Mouse (Mus musculus): Measurements from ENCODE around the gene Dph1. TPM values are rescaled to one million over a fixed set of nuclear protein-coding genes. Genes with fewer than 3 reads are reported as not detected.
A peak's percentile ranks its signal among the peaks of the same experiment; 100 is the strongest.

Gene Dph1
- polyA plus RNA-seq, 1 experiment from 2014 or later, result 24.9 TPM

GRCm38 (mm10) chr11:75161417-75162008, 29.5 kb downstream of the Dph1 start:
- H3K9me3 ChIP-seq, result no peaks in the 10 kb centered on the region
- 73% methylated on average over 4 of the region's 4 CpGs for WGBS
- H3K4me3 ChIP-seq, result no peak overlapping the region
- H3K27me3 ChIP-seq (replicated peaks; ENCODE audit: low read depth, poor library complexity, severe bottlenecking), result peaks cover 43% of the 10 kb centered on the region
- H3K4me1 ChIP-seq, result peaks cover 50% of the 10 kb centered on the region
- no peak for DNase-seq (ENCODE audit: low spot score)
- H3K36me3 ChIP-seq (replicated peaks), result peaks cover 74% of the 10 kb centered on the region
- H3K27ac ChIP-seq (replicated peaks), result 0 out of 2 replicates have a peak overlapping the region, but pooled peaks have one; percentile 21

GRCm38 (mm10) chr11:75160954-75161353, 30.1 kb downstream of the Dph1 start:
- Histone ChIP-seq H3K27me3 (replicated peaks; ENCODE audit: low read depth, poor library complexity, severe bottlenecking) (peaks cover 37% of the 10 kb centered on the region), H3K27ac (replicated peaks) (no peak overlapping the region), H3K4me1 (peaks cover 50% of the 10 kb centered on the region), H3K9me3 (no peaks in the 10 kb centered on the region), H3K36me3 (replicated peaks) (peaks cover 80% of the 10 kb centered on the region), H3K4me3 (no peak overlapping the region)
- WGBS, result 82% methylated on average over 7 of the region's 7 CpGs
- DNase-seq (ENCODE audit: low spot score), result no peak

GRCm38 (mm10) chr11:75159564-75159963, 31.5 kb downstream of the Dph1 start:
- no peak overlapping the region for H3K27ac ChIP-seq (replicated peaks)
- peaks cover 23% of the 10 kb centered on the region for H3K27me3 ChIP-seq (replicated peaks; ENCODE audit: low read depth, poor library complexity, severe bottlenecking)
- peaks cover 78% of the 10 kb centered on the region for H3K36me3 ChIP-seq (replicated peaks)
- no peak for DNase-seq (ENCODE audit: low spot score)
- peaks cover 40% of the 10 kb centered on the region for H3K4me1 ChIP-seq
- 57% methylated on average over 2 of the region's 2 CpGs for WGBS
- no peak overlapping the region for H3K4me3 ChIP-seq
- no peaks in the 10 kb centered on the region for H3K9me3 ChIP-seq

- Histone ChIP-seq H3K36me3 (replicated peaks) (peaks cover 68% of the 10 kb centered on the region), H3K4me3 (no peak overlapping the region), H3K4me1 (peaks cover 41% of the 10 kb centered on the region), H3K27me3 (replicated peaks; ENCODE audit: low read depth, poor library complexity, severe bottlenecking) (peaks cover 12% of the 10 kb centered on the region), H3K9me3 (no peaks in the 10 kb centered on the region), H3K27ac (replicated peaks) (no peak overlapping the region)
- no peak for DNase-seq (ENCODE audit: low spot score)
- WGBS, result 92% methylated on average over 14 of the region's 14 CpGs
Observed at GRCm38 (mm10) chr11:75158432-75158831, 32.6 kb downstream of the Dph1 start.

GRCm38 (mm10) chr11:75157901-75158300, 33.1 kb downstream of the Dph1 start:
- Histone ChIP-seq H3K9me3 (no peaks in the 10 kb centered on the region), H3K27me3 (replicated peaks; ENCODE audit: low read depth, poor library complexity, severe bottlenecking) (peaks cover 7% of the 10 kb centered on the region), H3K4me1 (peaks cover 44% of the 10 kb centered on the region), H3K36me3 (replicated peaks) (peaks cover 68% of the 10 kb centered on the region), H3K4me3 (no peak overlapping the region), H3K27ac (replicated peaks) (no peak overlapping the region; the same call in 1 of the 2 replicates)
- 15% methylated on average over 2 of the region's 2 CpGs for WGBS
- no peak for DNase-seq (ENCODE audit: low spot score)

- WGBS, result 54% methylated on average over 4 of the region's 4 CpGs
- peaks cover 63% of the 10 kb centered on the region for H3K36me3 ChIP-seq (replicated peaks)
- H3K27me3 ChIP-seq (replicated peaks; ENCODE audit: low read depth, poor library complexity, severe bottlenecking), result no peaks in the 10 kb centered on the region
- DNase-seq (ENCODE audit: low spot score), result no peak
- H3K4me1 ChIP-seq, result peaks cover 44% of the 10 kb centered on the region
- H3K9me3 ChIP-seq, result no peaks in the 10 kb centered on the region
- H3K27ac ChIP-seq (replicated peaks), result peak overlapping the region; percentile 48; the same call in 1 of the 2 replicates
- no peak overlapping the region for H3K4me3 ChIP-seq
Observed at GRCm38 (mm10) chr11:75157037-75157436, 34.0 kb downstream of the Dph1 start.

- Histone ChIP-seq H3K4me1 (peaks cover 40% of the 10 kb centered on the region), H3K27me3 (replicated peaks; ENCODE audit: low read depth, poor library complexity, severe bottlenecking) (no peaks in the 10 kb centered on the region), H3K36me3 (replicated peaks) (peaks cover 59% of the 10 kb centered on the region), H3K4me3 (no peak overlapping the region), H3K9me3 (no peaks in the 10 kb centered on the region), H3K27ac (replicated peaks) (0 out of 2 replicates have a peak overlapping the region, but pooled peaks have one; percentile 40)
- no peak for DNase-seq (ENCODE audit: low spot score)
- 70% methylated on average over 5 of the region's 5 CpGs for WGBS
Observed at GRCm38 (mm10) chr11:75156416-75156815, 34.6 kb downstream of the Dph1 start.

- H3K4me1 ChIP-seq, result peaks cover 39% of the 10 kb centered on the region
- no peaks in the 10 kb centered on the region for H3K27me3 ChIP-seq (replicated peaks; ENCODE audit: low read depth, poor library complexity, severe bottlenecking)
- H3K4me3 ChIP-seq, result no peak overlapping the region
- H3K36me3 ChIP-seq (replicated peaks), result peaks cover 59% of the 10 kb centered on the region
- peak overlapping the region; percentile 40 for H3K27ac ChIP-seq (replicated peaks)
- no peak for DNase-seq (ENCODE audit: low spot score)
- 66% methylated on average over 6 of the region's 6 CpGs for WGBS
- H3K9me3 ChIP-seq, result no peaks in the 10 kb centered on the region
Observed at GRCm38 (mm10) chr11:75155985-75156384, 35.1 kb downstream of the Dph1 start.

- Histone ChIP-seq H3K36me3 (replicated peaks) (peaks cover 58% of the 10 kb centered on the region), H3K4me3 (no peak overlapping the region), H3K9me3 (no peaks in the 10 kb centered on the region), H3K27ac (replicated peaks) (no peak overlapping the region), H3K4me1 (peaks cover 39% of the 10 kb centered on the region), H3K27me3 (replicated peaks; ENCODE audit: low read depth, poor library complexity, severe bottlenecking) (no peaks in the 10 kb centered on the region)
- DNase-seq (ENCODE audit: low spot score), result no peak
- WGBS, result 79% methylated on average over 6 of the region's 6 CpGs
Observed at GRCm38 (mm10) chr11:75154053-75154585, 36.9 kb downstream of the Dph1 start.

GRCm38 (mm10) chr11:75152603-75153557, 38.2 kb downstream of the Dph1 start:
- Histone ChIP-seq H3K27ac (replicated peaks) (peak overlapping the region; percentile 2), H3K27me3 (replicated peaks; ENCODE audit: low read depth, poor library complexity, severe bottlenecking) (no peaks in the 10 kb centered on the region), H3K36me3 (replicated peaks) (peaks cover 59% of the 10 kb centered on the region), H3K9me3 (no peaks in the 10 kb centered on the region), H3K4me3 (no peak overlapping the region), H3K4me1 (peaks cover 39% of the 10 kb centered on the region)
- WGBS, result 84% methylated on average over 18 of the region's 18 CpGs
- no peak for DNase-seq (ENCODE audit: low spot score)

- H3K27me3 ChIP-seq (replicated peaks; ENCODE audit: low read depth, poor library complexity, severe bottlenecking), result no peaks in the 10 kb centered on the region
- no peaks in the 10 kb centered on the region for H3K9me3 ChIP-seq
- DNase-seq (ENCODE audit: low spot score), result no peak
- H3K36me3 ChIP-seq (replicated peaks), result peaks cover 53% of the 10 kb centered on the region
- no peak overlapping the region for H3K27ac ChIP-seq (replicated peaks)
- WGBS, result 91% methylated on average over 1 of the region's 1 CpGs
- peaks cover 28% of the 10 kb centered on the region for H3K4me1 ChIP-seq
- no peak overlapping the region for H3K4me3 ChIP-seq
Observed at GRCm38 (mm10) chr11:75150346-75150745, 40.7 kb downstream of the Dph1 start.

- Histone ChIP-seq H3K27ac (replicated peaks) (peak overlapping the region; percentile 80), H3K4me3 (no peak overlapping the region), H3K9me3 (no peaks in the 10 kb centered on the region), H3K4me1 (peaks cover 26% of the 10 kb centered on the region), H3K27me3 (replicated peaks; ENCODE audit: low read depth, poor library complexity, severe bottlenecking) (no peaks in the 10 kb centered on the region), H3K36me3 (replicated peaks) (peaks cover 69% of the 10 kb centered on the region)
- no peak for DNase-seq (ENCODE audit: low spot score)
- WGBS, result 89% methylated on average over 11 of the region's 11 CpGs
Observed at GRCm38 (mm10) chr11:75148332-75149035, 42.6 kb downstream of the Dph1 start.

Measured in embryonic facial prominence, embryonic 10.5 days (tissue).